Mouse (Mus musculus): ENCODE data around the gene Foxi1.

- TF ChIP-seq MAZ (IDR thresholded peaks at IDR 0.05; ENCODE audit: low read depth, low read length) = no peak
- no peak for TF ChIP-seq TBP (IDR thresholded peaks at IDR 0.05; ENCODE audit: low read depth, low read length)
- no peak for TF ChIP-seq KAT2A (conservative IDR thresholded peaks at IDR 0.05; ENCODE audit: low read depth, low read length)
- no peak for TF ChIP-seq ZC3H11A (IDR thresholded peaks at IDR 0.05; ENCODE audit: low read depth, low read length)
- TF ChIP-seq MXI1 (IDR thresholded peaks at IDR 0.05; ENCODE audit: low read depth, low read length) = no peak
- TF ChIP-seq EP300 (IDR thresholded peaks at IDR 0.05; ENCODE audit: low read depth in 1 of 2, low read length in 2 of 2) = no peak
- TF ChIP-seq UBTF (IDR thresholded peaks at IDR 0.05; ENCODE audit: borderline replicate concordance, insufficient read depth, low read depth, low read length) = no peak
- no peak for TF ChIP-seq CTCF (IDR thresholded peaks at IDR 0.05 in 2 of 3, conservative IDR thresholded peaks at IDR 0.05 in 1 of 3; ENCODE audit: control insufficient read depth in 1 of 3, insufficient read depth in 1 of 3, low read depth in 2 of 3, low read length in 3 of 3, poor library complexity in 1 of 3, severe bottlenecking in 1 of 3)
Observed at GRCm38 (mm10) chr11:34242979-34243378, 35.1 kb upstream of the Foxi1 start.
